21 mouse cellular contexts compared by ENCODE assay signal in genomic region chr7:80696903-80697302, GRCm38 (mm10). TPM values are rescaled to one million over a fixed set of nuclear protein-coding genes. Genes with fewer than 3 reads are reported as not detected.
DNase-seq lines count a peak whose midpoint lies in the region; ATAC-seq lines count a peak whose summit lies in the region.
"Had no signal": no experiment of that assay in that cellular context is flagged by ENCODE, and none has a peak within 500 bp of the region (broad histone marks: within the 10 kb centered on the region; RNA-seq: fewer than 3 reads in every experiment).

No protein-coding gene starts in this region.

- no peaks in the 10 kb centered on the region for H3K27me3 ChIP-seq in forebrain, embryonic 12.5 days
- H3K27me3 ChIP-seq: hindbrain, embryonic 13.5 days; neural tube, embryonic 13.5 days had no signal

- no peak overlapping the region for H3K4me3 ChIP-seq in forebrain, embryonic 12.5 days (replicated peaks)
- H3K4me3 ChIP-seq: embryonic facial prominence, embryonic 10.5 days; erythroblast, embryonic 14.5 days; gastrocnemius, adult 2 months; hindbrain, embryonic 13.5 days; limb, embryonic 10.5 days; neural tube, embryonic 13.5 days had no signal

- H3K4me2 ChIP-seq in forebrain, embryonic 12.5 days = no peak overlapping the region
- H3K4me2 ChIP-seq: hindbrain, embryonic 13.5 days; neural tube, embryonic 13.5 days had no signal

- H3K4me1 ChIP-seq in forebrain, embryonic 12.5 days = no peaks in the 10 kb centered on the region
- H3K4me1 ChIP-seq: hindbrain, embryonic 13.5 days; limb, embryonic 10.5 days; neural tube, embryonic 13.5 days had no signal

- 84% methylated on average over 4 of the region's 4 CpGs for WGBS in forebrain, embryonic 12.5 days

- H3K9ac ChIP-seq in forebrain, embryonic 12.5 days = no peak overlapping the region
- H3K9ac ChIP-seq: forebrain, postnatal 0 days; hindbrain, embryonic 13.5 days; neural tube, embryonic 13.5 days had no signal

- H3K36me3 ChIP-seq in forebrain, embryonic 12.5 days (replicated peaks) = no peaks in the 10 kb centered on the region
- H3K36me3 ChIP-seq: embryonic facial prominence, embryonic 10.5 days; hindbrain, embryonic 13.5 days; limb, embryonic 10.5 days; neural tube, embryonic 13.5 days had no signal

- ATAC-seq in activated CD4-positive, CD25-positive, alpha-beta regulatory T cell, adult 4 months = peak; percentile 86
- ATAC-seq in megakaryocyte, adult 5-6 weeks (ENCODE audit: poor library complexity, severe bottlenecking) = peak; percentile 45; the same call in 1 of the 2 replicates
- no peak for ATAC-seq in forebrain, embryonic 12.5 days (ENCODE audit: low FRiP score)
- ATAC-seq: forebrain, postnatal 0 days; midbrain, embryonic 16.5 days had no signal

- DNase-seq in testis, postnatal 14 days (ENCODE audit: low spot score) = peak; percentile 38
- DNase-seq in testis, postnatal 10 days (ENCODE audit: low spot score) = no peak
- peak; percentile 63 for DNase-seq in thymus, postnatal 4 days
- no peak for DNase-seq in natural killer cell, adult 2 months (ENCODE audit: low spot score in 2 of 2)
- DNase-seq in retina, embryonic 14.5 days (ENCODE audit: low spot score) = no peak
- DNase-seq: adrenal gland, postnatal 14 days; cerebellum, adult 9-10 months; forebrain, postnatal 0 days; gastrocnemius, adult 2 months; heart, adult 18-20 months; kidney, adult 18-20 months; lung, adult 2 months had no signal

- no peaks in the 10 kb centered on the region for H3K9me3 ChIP-seq in forebrain, embryonic 12.5 days
- H3K9me3 ChIP-seq: embryonic facial prominence, embryonic 10.5 days; hindbrain, embryonic 13.5 days; limb, embryonic 10.5 days; neural tube, embryonic 13.5 days had no signal

- H3K27ac ChIP-seq in forebrain, embryonic 12.5 days = no peak overlapping the region
- H3K27ac ChIP-seq: embryonic facial prominence, embryonic 10.5 days; gastrocnemius, adult 2 months; hindbrain, embryonic 13.5 days; limb, embryonic 10.5 days; neural tube, embryonic 13.5 days had no signal

RNA-seq across cellular contexts. Expression of gene Crtc3, which starts 8.2 kb away (rescaled TPM):
- 10 to 100 TPM; 16.6 to 17.1 TPM for polyA plus RNA-seq in activated CD4-positive, CD25-positive, alpha-beta regulatory T cell, adult 4 months (2017; shearing (Covaris generic))
- total RNA-seq in megakaryocyte, adult 5-6 weeks (2015) = 21.3 and 26.9 TPM in 2 replicates
- 12.5 and 13.0 TPM in 2 replicates for total RNA-seq in megakaryocyte, adult 5-6 weeks (2017)
- 12.3 and 12.6 TPM in 2 replicates for polyA plus RNA-seq in forebrain, embryonic 12.5 days (2016; fragmentation: Nextera tagmentation; extraction: Ambion mirVana)

Comparison
In these comparisons a context has a peak if more than half of its experiments do, and no peak if none do; other contexts are left out.
1. DNase-seq: peak in testis, postnatal 14 days (single experiment) and thymus, postnatal 4 days (single experiment); none in testis, postnatal 10 days (single experiment), natural killer cell, adult 2 months (0 of 2) and retina, embryonic 14.5 days (single experiment).